Mouse (Mus musculus) lung, adult 18-20 months (tissue): Measurements from ENCODE around the gene Gm18336.
A peak's percentile ranks its signal among the peaks of the same experiment; 100 is the strongest.
"Not testable (repeated sequence)": the region's sequence is repeated elsewhere in the genome, so short reads cannot be mapped to it uniquely, and the experiment has no call there.

Source experiments
- DNase-seq, 2 experiments: peaks; one replicate each; pipeline ENCODE4 v3.0.0; 2022; ENCODE audit warnings: mixed read lengths in 2 of 2

Gm18336 gene

DNA sequence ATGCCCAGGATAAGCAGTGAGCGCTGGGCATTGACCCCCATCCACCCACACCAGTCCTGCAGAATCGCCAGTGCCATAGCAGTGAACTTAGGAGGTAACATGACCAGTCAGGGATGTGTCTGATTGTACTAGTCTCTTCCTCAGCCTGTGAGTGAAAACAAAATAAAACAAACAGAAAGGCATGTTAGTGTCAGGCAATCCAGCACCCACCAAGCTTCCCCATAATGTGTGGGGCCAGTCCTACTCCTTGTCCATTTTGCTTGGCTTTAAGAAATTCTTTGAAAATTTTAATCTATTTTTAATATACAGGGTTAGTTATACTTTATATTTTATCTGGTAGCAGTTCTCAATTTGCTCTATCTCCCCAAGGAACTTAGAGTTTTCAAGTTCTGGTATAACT, at the start of gene Gm18336:
Gene Gm18336, minus strand, starts transcription at position 101 of the 400 bp plus-strand sequence.
- DNase-seq = not testable (repeated sequence)

DNA sequence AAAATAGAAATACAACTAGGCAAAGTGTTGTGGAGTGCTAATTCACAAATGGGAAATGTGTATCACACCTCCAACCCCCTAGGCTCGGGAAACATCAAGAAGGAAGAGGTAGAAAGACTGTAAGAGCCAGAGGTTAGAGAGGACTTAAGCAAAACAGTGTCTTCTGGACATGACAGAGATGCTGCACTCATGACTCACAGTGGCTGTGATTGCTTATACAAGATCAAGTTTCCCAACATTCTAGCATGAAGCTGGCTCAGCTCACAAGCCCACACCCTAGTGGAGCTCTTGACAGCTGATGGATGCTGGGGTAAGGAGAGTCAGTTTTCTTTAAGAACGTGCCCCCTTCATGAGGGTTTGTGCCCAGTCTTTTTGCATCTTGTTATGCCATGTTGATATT, 42.9 kb upstream of the Gm18336 start:
- DNase-seq = no peak

DNA sequence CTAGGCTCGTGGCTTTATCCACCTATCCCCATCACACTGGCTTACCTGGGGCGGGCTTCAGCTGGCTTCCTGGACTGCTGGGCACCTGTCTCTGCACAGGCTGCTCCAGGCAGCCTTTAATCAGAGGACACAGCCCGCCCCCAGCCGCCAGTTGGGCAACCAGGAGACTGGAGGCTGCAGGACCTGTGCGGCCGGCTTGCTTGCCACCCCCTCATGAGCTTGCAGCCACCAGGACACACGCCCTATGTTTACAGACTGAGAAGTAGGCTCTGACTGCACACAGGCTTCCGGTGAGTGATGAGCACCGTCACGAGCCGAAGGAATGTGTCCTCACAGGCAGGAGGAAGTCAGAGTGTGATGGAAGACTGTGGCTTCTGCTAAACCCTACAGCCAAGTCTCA, 36.7 kb upstream of the Gm18336 start, which contains the start of gene Trex2:
Gene Trex2, minus strand, starts transcription at position 93 of the 400 bp plus-strand sequence.
- DNase-seq = peak; percentile 12 to 48

DNA sequence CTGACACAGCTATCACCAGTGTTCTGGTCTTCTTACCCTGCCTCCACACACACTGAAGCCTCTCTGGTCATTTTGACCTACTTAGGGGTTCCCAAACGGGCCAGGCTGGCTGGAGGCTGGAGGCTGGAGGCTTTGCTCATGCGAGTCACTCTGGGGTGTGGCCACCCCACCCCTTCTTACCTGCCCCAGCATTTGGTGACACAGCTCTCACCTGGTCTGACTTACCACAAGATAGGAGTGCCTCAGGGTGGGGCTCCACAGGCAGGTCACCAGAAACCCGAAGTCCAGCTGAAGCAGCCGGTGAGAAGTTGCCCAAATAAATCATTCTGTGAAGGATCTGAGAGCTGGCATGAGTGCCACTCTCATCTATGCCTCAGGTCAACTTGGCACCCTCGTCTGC, 34.3 kb upstream of the Gm18336 start:
- peak; percentile 23 to 55 for DNase-seq

DNA sequence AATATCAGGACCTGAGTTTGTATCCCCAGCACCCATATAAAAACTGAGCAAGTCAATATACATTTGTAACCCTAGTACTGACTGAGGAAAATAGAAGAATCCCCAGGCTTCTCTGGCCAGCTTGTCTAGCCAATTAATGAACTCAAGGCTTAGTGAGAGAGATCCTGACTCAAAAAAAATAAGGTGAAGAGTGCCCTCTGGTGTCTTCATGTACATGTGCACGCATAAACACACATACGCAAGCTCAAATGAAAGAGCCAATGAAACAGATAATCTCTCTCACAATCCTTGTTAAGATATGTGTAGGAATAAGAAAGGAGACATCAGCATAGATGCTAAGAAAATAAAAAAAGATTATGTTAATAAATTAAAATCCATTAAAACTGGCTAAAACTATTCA, 31.5 kb upstream of the Gm18336 start:
- DNase-seq = no peak

DNA sequence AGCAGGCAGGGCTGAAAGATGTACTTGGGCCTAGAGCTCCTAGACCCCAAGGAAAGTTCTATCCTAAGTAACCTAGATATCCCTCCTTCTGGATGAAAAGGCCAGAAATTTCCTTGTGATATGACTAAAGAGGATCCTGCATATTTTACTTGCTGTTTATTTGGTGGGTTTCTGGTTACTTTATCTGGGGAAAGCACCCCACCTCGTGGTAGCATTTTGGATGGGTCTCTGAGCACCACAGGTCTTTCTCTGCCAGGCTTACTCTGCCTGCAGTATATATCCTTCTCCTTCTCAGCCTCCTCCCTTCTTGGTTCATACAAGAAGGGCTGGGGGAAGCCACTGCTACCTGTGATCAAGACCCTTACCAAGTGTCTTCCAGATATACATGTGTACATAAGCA, 14.2 kb upstream of the Gm18336 start:
- DNase-seq = no peak

DNA sequence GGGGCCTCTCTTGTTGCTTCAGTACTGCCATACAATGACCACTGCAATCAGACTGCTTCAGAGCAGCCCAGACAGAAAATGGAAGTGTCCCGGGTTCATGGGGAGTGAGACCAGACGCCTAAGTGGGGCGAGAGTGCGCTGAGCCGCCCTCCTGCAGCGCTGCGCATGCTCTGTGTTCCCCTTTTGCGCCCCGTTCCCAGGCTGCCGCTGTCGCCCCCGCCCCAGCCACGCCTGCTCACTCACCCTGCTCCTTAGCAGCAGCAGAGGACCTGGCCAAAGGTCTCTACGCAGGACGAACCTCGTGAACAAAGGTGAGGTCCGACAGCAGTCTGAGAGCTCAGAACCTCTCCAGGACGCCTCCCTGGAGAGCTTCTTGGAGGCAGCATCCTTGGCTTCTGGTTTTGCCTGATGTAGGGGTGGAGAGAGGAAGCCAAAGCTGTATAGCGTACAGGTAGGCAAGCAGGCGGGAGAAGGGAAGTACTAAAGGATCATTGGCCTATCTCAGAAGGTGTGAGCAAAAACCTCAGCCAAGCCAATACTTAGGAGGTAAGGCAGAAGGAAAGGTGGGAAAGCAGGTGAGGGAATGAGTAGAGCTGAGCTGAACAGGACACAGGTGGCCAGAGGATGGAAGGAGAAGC, 12.5 kb upstream of the Gm18336 start, which contains the start of gene Zfp92:
Gene Zfp92, plus strand, starts transcription at position 217 of the 638 bp plus-strand sequence.
- DNase-seq = no peak

DNA sequence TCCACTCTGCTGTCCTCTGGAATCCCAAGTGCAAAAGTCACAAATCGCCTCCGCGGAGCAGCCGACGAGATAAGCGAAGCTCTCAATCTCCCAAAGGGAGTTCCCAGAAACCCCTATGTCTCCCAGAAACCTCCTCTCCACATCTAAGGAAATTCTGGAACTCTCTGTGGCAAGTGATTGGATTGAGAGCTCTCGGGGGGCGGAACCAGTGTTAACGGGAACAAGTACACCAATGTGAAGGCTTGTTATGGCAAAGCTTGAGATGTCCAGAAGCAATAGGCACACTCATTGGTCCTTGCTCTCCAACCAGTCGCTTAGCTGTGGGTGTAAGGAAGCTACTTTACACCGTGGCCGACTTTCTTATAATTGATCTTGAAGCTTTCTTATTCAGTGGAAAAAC, 3.1 kb upstream of the Gm18336 start:
- DNase-seq = no peak

DNA sequence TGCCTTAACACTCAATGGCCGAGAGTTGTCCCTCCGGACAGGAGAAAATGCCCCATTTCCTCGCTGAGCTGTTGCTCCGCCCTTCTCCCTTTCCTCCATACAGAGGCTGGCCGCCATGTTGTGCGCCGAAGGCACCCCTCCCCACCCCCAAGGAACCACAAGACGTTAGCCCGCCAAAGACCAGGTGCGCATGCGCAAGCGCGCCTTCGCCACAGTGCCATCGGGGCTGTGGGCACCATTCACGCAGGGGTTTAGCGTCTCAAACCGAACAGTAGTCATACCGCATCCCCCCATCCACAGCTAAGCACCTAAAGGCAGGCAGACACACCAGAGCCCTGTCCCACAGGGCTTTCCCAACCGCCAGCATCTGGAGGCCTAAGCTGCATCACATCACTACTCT, 2.4 kb upstream of the Gm18336 start:
- no peak for DNase-seq

DNA sequence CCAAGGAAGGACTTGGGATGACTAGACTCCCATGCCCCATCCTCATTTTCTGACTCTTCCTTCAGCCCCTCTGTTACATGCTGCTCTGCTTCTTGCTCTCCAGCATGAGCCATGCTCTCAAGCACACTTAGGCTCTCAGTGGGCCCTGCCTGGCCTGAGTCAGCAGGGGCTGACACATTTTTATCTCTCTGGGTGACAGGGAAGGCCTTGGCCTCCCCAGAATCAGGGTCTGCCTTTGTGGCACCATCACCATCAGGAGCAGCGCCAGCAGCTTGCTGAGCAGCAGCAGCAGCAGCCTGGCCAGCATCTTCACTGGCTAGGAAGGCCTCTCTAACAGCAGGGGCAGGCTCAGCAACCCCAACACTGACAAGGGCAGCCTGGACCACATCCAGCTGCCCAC, 2.1 kb downstream of the Gm18336 start:
- DNase-seq = no peak

DNA sequence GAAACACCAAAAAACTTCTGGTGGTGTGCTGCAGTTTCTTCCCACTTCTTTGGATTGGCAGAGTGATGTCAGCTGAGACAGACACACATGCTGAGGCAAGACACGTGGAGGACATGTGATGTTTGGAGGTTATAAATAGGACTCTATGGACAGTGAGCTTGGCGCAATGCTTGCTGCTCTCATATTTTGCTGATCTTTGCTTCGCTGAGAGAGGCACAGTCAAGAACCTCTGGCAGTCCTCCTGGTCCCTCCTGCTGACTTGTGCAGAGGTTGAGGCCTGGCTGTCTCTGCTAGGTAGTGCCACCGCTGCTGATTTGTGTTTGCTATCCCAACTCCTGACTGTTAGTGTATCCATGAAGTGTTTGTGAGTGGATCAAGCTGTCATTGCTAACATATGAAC, 7.1 kb downstream of the Gm18336 start:
- DNase-seq = no peak

DNA sequence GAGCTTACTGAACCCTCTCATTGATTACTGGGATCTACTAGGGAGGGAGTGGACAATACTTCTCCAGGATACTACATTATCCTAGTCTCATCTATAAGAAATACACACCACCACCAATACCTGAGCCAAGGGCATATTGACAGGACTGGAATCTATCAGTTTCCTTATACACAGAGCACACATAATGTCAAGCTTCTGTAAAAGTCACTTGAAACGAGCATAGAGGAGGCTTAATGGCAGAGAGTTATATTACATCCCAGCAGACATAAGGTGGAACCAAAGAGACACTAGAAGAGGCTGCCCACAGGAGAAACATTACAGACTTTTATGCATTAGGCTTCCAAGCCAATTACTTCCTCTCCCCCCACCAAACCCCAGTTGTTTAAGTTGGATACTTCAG, 13.6 kb downstream of the Gm18336 start:
- no peak for DNase-seq

DNA sequence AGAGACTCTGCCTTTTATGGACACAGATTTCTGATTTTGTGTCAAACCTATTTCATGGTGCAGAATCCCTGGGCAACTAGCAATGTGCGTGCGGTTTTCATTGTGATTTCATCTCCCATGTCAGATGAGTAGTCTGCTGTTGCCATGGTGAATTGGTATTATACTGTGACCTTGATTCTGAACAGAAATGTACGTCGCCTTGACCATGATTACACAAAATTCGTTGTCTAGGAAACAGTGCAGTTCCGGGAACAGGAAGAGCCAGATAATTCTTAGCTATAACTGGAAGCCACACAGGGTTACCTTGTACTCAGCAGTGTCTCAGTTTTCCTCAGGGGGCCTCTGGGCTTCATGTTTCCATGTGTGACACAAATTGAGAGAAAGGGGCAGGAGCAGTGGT, 14.1 kb downstream of the Gm18336 start:
- no peak for DNase-seq

DNA sequence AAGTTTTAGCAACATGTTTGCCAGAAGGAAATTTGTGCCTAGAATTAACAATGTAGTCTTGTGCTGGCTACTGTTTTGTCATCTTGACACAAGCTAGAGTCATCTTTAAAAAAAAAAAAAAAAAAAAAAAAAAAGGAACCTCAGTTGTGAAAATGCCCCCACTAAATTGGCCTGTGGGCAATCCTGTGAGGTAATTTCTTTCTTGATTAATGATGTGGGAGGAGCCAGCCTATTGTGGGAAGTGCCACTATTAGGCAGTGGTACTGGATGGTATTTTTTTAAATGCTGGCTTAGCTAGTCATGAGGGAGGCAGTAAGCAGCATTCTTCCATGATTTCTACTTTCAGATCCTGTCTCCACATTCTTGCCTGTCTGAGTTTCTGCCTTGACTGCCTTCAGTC, 35.2 kb downstream of the Gm18336 start:
- no peak for DNase-seq

DNA sequence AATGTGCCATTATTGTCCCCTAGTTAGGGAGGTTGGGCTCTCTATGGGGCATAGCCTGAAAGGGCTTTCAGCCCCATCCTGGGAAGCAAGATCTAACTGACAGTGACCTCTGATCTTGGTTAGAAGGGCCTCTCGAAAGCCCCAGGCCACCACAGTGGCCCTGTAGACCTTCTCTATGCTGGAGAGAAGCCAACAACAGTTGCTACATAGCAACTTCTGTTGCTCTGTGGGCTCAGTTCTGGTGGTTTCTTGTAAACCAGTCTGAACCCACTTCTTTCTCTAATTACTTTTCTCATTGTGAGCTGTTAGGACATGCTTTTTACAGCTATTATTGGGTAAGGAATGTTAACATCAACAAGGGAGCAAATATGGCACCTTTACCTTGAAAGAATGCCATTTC, 41.8 kb downstream of the Gm18336 start:
- DNase-seq = no peak

DNA sequence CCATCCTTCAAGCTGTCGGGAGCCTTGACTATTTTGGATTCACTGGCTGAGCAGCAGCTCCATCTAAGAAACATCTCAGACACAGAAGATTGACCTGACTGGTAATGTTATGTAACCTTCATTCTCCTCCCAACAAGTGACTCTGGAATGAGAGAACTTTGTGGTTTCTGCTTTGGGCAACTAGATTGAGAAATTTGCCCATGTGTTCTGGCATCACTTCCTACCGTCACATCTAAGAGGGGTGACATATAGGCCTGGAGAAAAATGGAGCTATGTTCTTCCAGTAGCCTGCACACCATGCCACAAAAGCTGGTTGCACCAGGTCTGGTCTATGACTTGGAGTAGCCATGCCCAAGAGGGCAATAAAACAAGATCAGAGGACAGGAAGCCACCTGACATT, 42.4 kb downstream of the Gm18336 start:
- no peak for DNase-seq
